Mouse (Mus musculus) ES-Bruce4 (cell line): ENCODE data around the gene Abcc1. TPM values are rescaled to one million over a fixed set of nuclear protein-coding genes. Genes with fewer than 3 reads are reported as not detected.

Source experiments
- H3K27ac ChIP-seq: 2 replicates; pipeline ENCODE4 v1.5.1; 2012; ENCODE audit warnings: low read length, inconsistent platforms; ENCODE audit not compliant: insufficient read depth
- H3K27me3 ChIP-seq: 2 replicates; pipeline ENCODE4 v1.6.1; 2012; ENCODE audit warnings: mild to moderate bottlenecking, low read length, inconsistent platforms; ENCODE audit not compliant: control insufficient read depth, poor library complexity, insufficient read depth, severe bottlenecking
- H3K36me3 ChIP-seq: 2 replicates; pipeline ENCODE4 v1.6.1; 2012; ENCODE audit warnings: inconsistent platforms, mild to moderate bottlenecking, low read length, moderate library complexity; ENCODE audit not compliant: control insufficient read depth, poor library complexity, insufficient read depth, severe bottlenecking
- H3K4me1 ChIP-seq: one replicate; pipeline ENCODE4 v1.8.1; 2011; ENCODE audit warnings: low read length; ENCODE audit not compliant: control insufficient read depth, insufficient read depth
- H3K4me3 ChIP-seq: 2 replicates; pipeline ENCODE4 v1.5.1; 2011; ENCODE audit warnings: low read depth, mild to moderate bottlenecking, low read length
- H3K9ac ChIP-seq: 2 replicates; pipeline ENCODE4 v1.6.1; 2012; ENCODE audit warnings: low read depth, mild to moderate bottlenecking, inconsistent platforms; ENCODE audit not compliant: poor library complexity, severe bottlenecking
- H3K9me3 ChIP-seq: replicated peaks from 2 replicates; pipeline ENCODE4 v1.6.1; 2012; ENCODE audit warnings: mild to moderate bottlenecking, low read length, inconsistent platforms; ENCODE audit not compliant: control insufficient read depth, poor library complexity, insufficient read depth, severe bottlenecking
- CTCF ChIP-seq: IDR thresholded peaks from one replicate; pipeline ENCODE4 v1.8.1; 2011; ENCODE audit warnings: low read depth, low read length
- EP300 ChIP-seq: IDR thresholded peaks from 2 replicates; pipeline ENCODE4 v1.6.1; 2011; ENCODE audit warnings: low read depth, low read length; ENCODE audit not compliant: insufficient read depth
- POLR2A ChIP-seq: IDR thresholded peaks from one replicate; pipeline ENCODE4 v1.8.1; 2011; ENCODE audit warnings: low read length; ENCODE audit not compliant: insufficient read depth
- polyA plus RNA-seq: library from polyadenylated mRNA; stranded (reverse); fragments of >200 nt; gene quantifications from 2 replicates; pipeline ENCODE4 v1.2.4, GENCODE M21; 2011; ENCODE audit warnings: low read depth; ENCODE audit not compliant: missing spikeins, insufficient read depth, insufficient read length

Gene Abcc1
- polyA plus RNA-seq, 1 experiment = 69.5 TPM

GRCm38 (mm10) chr16:14468351-14468750 is 107.0 kb downstream of the Abcc1 start:
- TF ChIP-seq EP300 = no peak
- TF ChIP-seq POLR2A = no peak
- no peak for TF ChIP-seq CTCF
- Histone ChIP-seq H3K27me3 (no peaks in the 10 kb centered on the region), H3K4me3 (no peak overlapping the region), H3K4me1 (no peaks in the 10 kb centered on the region), H3K9ac (no peak overlapping the region), H3K9me3 (no peaks in the 10 kb centered on the region), H3K27ac (no peak overlapping the region), H3K36me3 (peaks cover 40% of the 10 kb centered on the region)

GRCm38 (mm10) chr16:14468841-14469240 is 107.5 kb downstream of the Abcc1 start:
- Histone ChIP-seq H3K27ac (no peak overlapping the region), H3K4me3 (no peak overlapping the region), H3K36me3 (peaks cover 40% of the 10 kb centered on the region), H3K4me1 (no peaks in the 10 kb centered on the region), H3K9ac (no peak overlapping the region), H3K9me3 (no peaks in the 10 kb centered on the region), H3K27me3 (no peaks in the 10 kb centered on the region)
- no peak for TF ChIP-seq EP300
- TF ChIP-seq CTCF = no peak
- no peak for TF ChIP-seq POLR2A

GRCm38 (mm10) chr16:14472171-14472570 is 110.8 kb downstream of the Abcc1 start:
- TF ChIP-seq EP300 (no peak), CTCF (no peak), POLR2A (no peak)
- Histone ChIP-seq H3K27me3 (no peaks in the 10 kb centered on the region), H3K9me3 (no peaks in the 10 kb centered on the region), H3K36me3 (peaks cover 24% of the 10 kb centered on the region), H3K27ac (no peak overlapping the region), H3K9ac (no peak overlapping the region), H3K4me3 (no peak overlapping the region), H3K4me1 (no peaks in the 10 kb centered on the region)

- Histone ChIP-seq H3K27ac (no peak overlapping the region), H3K9me3 (no peaks in the 10 kb centered on the region), H3K4me1 (no peaks in the 10 kb centered on the region), H3K4me3 (no peak overlapping the region), H3K27me3 (no peaks in the 10 kb centered on the region), H3K9ac (no peak overlapping the region), H3K36me3 (peaks cover 16% of the 10 kb centered on the region)
- no peak for TF ChIP-seq EP300
- no peak for TF ChIP-seq CTCF
- TF ChIP-seq POLR2A = no peak
Measured at GRCm38 (mm10) chr16:14473686-14474085, 112.3 kb downstream of the Abcc1 start.

- Histone ChIP-seq H3K36me3 (peaks cover 16% of the 10 kb centered on the region), H3K9ac (no peak overlapping the region), H3K27me3 (no peaks in the 10 kb centered on the region), H3K4me3 (no peak overlapping the region), H3K4me1 (no peaks in the 10 kb centered on the region), H3K9me3 (no peaks in the 10 kb centered on the region), H3K27ac (no peak overlapping the region)
- TF ChIP-seq POLR2A = no peak
Measured at GRCm38 (mm10) chr16:14475001-14475400, 113.6 kb downstream of the Abcc1 start.

GRCm38 (mm10) chr16:14476056-14476455 is 114.7 kb downstream of the Abcc1 start:
- H3K4me1 ChIP-seq = no peaks in the 10 kb centered on the region
- H3K27ac ChIP-seq = no peak overlapping the region
- no peak for TF ChIP-seq EP300
- no peak for TF ChIP-seq POLR2A
- TF ChIP-seq CTCF = no peak
- no peaks in the 10 kb centered on the region for H3K27me3 ChIP-seq
- peaks cover 9% of the 10 kb centered on the region for H3K36me3 ChIP-seq
- H3K4me3 ChIP-seq = no peak overlapping the region
- no peak overlapping the region for H3K9ac ChIP-seq
- H3K9me3 ChIP-seq = peaks cover 4% of the 10 kb centered on the region; the same call in 1 of the 2 replicates
